Mouse (Mus musculus) bone marrow macrophage, adult 2 months (primary cell): ENCODE data around the gene Castor1.

Experiments used
- CTCF ChIP-seq: IDR thresholded peaks from 2 replicates; pipeline ENCODE4 v1.5.1; 2012; ENCODE audit warnings: low read depth, mild to moderate bottlenecking, low read length, moderate library complexity
- POLR2A ChIP-seq: IDR thresholded peaks from 2 replicates; pipeline ENCODE4 v1.6.1; 2012; ENCODE audit warnings: mild to moderate bottlenecking, low read depth, low read length, borderline replicate concordance

DNA sequence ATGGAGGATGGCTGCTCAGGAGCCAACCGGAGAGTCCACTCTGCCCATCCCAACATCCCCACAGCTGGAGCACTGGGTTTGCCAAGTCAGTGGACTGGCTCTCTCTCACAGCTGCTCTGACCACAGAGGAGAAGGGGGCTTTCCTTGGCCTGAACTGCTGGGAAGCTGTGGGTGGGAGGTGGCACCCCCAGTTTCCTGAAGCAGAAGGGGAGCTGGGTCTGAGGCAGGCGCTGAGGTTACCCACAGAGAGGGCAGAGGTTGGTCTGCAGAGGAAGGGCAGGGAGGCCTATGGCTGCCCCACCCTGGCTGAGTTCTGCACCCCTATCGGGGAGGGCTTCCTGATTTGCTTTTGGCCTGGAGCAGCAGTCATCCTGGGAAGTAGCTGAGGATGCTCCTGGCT, 33.4 kb downstream of the Castor1 start:
- no peak for TF ChIP-seq POLR2A
- TF ChIP-seq CTCF = no peak
